Mouse (Mus musculus) neural tube, embryonic 14.5 days (tissue): ENCODE data around the gene Psapl1. TPM values are rescaled to one million over a fixed set of nuclear protein-coding genes. Genes with fewer than 3 reads are reported as not detected.
"Not testable (repeated sequence)": the region's sequence is repeated elsewhere in the genome, so short reads cannot be mapped to it uniquely, and the experiment has no call there.

ENCODE experiments used
- ATAC-seq: fragments of 200-750 bp; cut with Nextera tagmentation; 2 replicates; pipeline ENCODE4 v1.8.0; 2017; ENCODE audit warnings: low read depth, mild to moderate bottlenecking, moderate TSS enrichment, moderate library complexity
- H3K27ac ChIP-seq: fragments of 300-500 bp; sonication (generic); 2 replicates; pipeline ENCODE4 v1.5.1; 2014; ENCODE audit warnings: low read depth, mild to moderate bottlenecking, control low read depth, low read length, moderate library complexity, mixed read lengths
- H3K27me3 ChIP-seq: fragments of 300-500 bp; sonication (generic); 2 replicates; pipeline ENCODE4 v1.6.1; 2014; ENCODE audit warnings: low read length; ENCODE audit not compliant: control insufficient read depth, insufficient read depth
- H3K36me3 ChIP-seq: fragments of 300-500 bp; sonication (generic); 2 replicates; pipeline ENCODE4 v1.6.1; 2014; ENCODE audit warnings: low read length, mixed read lengths; ENCODE audit not compliant: control insufficient read depth, insufficient read depth
- H3K4me1 ChIP-seq: fragments of 300-500 bp; sonication (generic); 2 replicates; pipeline ENCODE4 v1.6.1; 2014; ENCODE audit warnings: low read length; ENCODE audit not compliant: control insufficient read depth, insufficient read depth
- H3K4me2 ChIP-seq: fragments of 300-500 bp; sonication (generic); 2 replicates; pipeline ENCODE4 v1.6.1; 2014; ENCODE audit warnings: mild to moderate bottlenecking, low read depth, low read length, control low read depth
- H3K4me3 ChIP-seq: fragments of 300-500 bp; sonication (generic); 2 replicates; pipeline ENCODE4 v1.5.1; 2014; ENCODE audit warnings: low read depth, low read length, control low read depth, mixed read lengths
- H3K9ac ChIP-seq: fragments of 300-500 bp; sonication (generic); replicated peaks from 2 replicates; pipeline ENCODE4 v1.6.1; 2014; ENCODE audit warnings: low read depth, mild to moderate bottlenecking, control low read depth, low read length, mixed read lengths
- H3K9me3 ChIP-seq: fragments of 300-500 bp; sonication (generic); 2 replicates; pipeline ENCODE4 v1.6.1; 2016; ENCODE audit warnings: low read length; ENCODE audit not compliant: control insufficient read depth
- WGBS: fragments of 180-500 bp; shearing (Covaris S2); extraction: QIAGEN DNeasy Blood & Tissue Kit; methylation state at CpG from one replicate; pipeline ENCODE4 v1.1.7; 2014; 5-methylcytosine and 5-hydroxymethylcytosine counted together
- polyA plus RNA-seq: library from polyadenylated mRNA; unstranded; fragments of >200 nt; fragmentation: Nextera tagmentation; extraction: Ambion mirVana; gene quantifications from 2 replicates; pipeline ENCODE4 v1.2.1, GENCODE M21; 2014

The Psapl1 gene
- polyA plus RNA-seq, 1 experiment from 2014 or later = not detected

DNA sequence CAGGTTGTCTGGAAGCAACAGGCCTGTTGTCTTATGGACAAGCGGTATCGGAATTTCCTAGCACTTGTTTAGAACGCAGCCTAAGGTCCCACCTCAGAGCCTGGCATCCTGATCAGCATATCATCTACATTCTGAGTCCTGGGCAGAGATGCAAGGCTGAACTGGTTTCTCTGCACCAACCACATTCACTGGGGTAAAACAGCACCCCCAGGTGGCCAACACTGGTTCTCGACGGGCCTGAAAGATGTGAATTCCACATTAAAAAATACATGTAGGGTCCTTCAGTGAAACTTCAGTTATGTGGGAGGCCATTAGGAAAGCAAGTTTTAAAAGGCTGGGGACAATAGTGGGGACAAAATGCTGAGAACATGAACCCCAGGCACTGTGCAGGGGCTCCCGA, 20.0 kb downstream of the Psapl1 start:
- H3K27me3 ChIP-seq = no peaks in the 10 kb centered on the region
- H3K4me3 ChIP-seq = no peak overlapping the region
- WGBS = 67% methylated on average over 6 of the region's 6 CpGs

DNA sequence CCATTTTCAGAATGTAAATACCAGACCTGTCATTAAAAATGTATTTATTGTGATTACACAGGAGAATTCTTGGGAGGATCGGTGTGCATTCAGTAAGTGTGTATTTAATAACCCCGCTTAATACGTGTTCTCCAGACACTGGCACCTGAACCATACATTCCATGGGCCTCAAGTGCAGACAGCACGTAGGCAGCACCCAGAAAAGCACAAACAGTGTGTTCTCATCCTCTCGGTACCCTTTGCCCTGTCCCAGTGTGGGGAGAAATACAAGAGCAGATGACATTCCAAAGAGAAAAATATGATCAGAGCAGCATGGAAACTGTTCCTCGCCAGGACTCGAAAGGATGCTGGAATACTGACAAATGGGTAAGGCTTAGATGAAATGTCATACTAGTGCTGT, 22.0 kb downstream of the Psapl1 start:
- Histone ChIP-seq H3K9ac (no peak overlapping the region), H3K27ac (no peak overlapping the region), H3K27me3 (no peaks in the 10 kb centered on the region), H3K4me1 (peaks cover 18% of the 10 kb centered on the region), H3K36me3 (no peaks in the 10 kb centered on the region), H3K4me2 (no peak overlapping the region), H3K9me3 (no peaks in the 10 kb centered on the region), H3K4me3 (no peak overlapping the region)
- WGBS = 51% methylated on average over 7 of the region's 7 CpGs
- ATAC-seq = no peak

More for the DNA sequence above, 20.0 kb downstream of the Psapl1 start:
- no peak for ATAC-seq
- Histone ChIP-seq H3K9ac (no peak overlapping the region), H3K4me1 (peaks cover 18% of the 10 kb centered on the region), H3K4me2 (no peak overlapping the region), H3K27ac (no peak overlapping the region), H3K36me3 (no peaks in the 10 kb centered on the region), H3K9me3 (no peaks in the 10 kb centered on the region)

DNA sequence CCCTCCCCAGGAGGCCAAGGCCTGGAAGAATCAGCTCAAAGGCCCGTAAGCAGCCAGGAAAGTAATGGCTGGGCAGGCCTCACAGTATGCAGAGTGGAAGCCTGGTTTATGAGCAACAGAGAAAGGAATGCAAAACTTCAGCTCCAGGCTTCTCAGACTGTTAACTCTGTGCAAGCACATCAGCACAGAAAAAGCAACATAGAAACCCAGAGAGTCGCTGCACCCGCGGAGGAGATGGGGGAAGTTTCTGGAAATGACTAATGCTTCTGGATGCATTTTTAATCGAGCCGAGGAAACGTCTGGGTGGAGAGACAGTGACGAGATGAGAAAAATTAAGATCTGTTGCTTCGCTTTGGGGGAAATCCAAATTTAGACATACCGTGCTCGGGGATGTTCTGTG, 22.5 kb downstream of the Psapl1 start:
- WGBS = 60% methylated on average over 11 of the region's 11 CpGs
- Histone ChIP-seq H3K9me3 (no peaks in the 10 kb centered on the region), H3K27ac (no peak overlapping the region), H3K27me3 (no peaks in the 10 kb centered on the region), H3K9ac (no peak overlapping the region), H3K4me2 (no peak overlapping the region), H3K4me1 (peaks cover 15% of the 10 kb centered on the region), H3K36me3 (no peaks in the 10 kb centered on the region), H3K4me3 (no peak overlapping the region)
- no peak for ATAC-seq

DNA sequence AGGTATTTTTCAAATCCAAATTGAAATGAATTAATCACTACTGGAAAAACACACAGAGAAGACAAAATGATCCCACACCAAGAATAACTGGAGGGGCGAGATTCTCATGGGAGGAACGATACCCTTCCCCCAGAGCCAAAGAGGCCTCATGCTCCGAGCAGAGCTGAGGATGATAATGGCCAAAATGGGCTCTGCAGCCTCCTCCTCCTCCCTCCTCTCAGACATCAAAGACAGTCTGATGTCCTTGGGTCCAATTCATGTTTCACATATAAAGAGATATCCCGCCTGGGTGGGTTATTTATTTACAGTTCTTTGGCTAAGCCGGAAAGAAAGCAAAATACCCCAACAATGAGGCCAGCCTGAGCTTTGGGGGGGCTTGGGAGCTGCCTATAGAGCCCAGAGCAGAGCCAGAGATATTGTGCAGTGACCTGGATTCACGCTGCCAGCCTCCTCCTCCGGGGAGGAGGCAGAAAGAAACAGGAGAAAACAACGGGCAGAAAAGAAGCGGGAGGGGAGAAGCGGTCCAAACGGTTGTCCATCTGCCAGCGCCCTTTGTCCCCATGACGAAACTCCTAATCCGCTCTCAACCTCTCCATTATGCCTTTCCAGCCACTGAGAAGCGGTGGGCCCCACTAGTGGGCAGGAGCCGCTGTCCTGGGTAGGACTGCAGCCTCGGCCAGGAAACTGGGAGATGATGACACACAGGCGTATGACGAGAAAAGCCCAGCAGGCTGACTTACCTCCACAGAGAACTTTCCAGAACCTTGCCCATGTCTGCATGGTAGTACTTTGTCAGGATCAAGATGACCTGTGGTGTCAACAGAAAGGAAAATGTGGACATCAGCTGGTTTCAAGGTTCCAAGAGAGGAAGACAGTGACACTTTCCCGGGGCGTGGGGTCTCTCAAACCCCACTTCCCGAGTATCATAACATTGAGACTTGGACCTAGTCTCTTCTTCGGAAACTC, 24.9 kb downstream of the Psapl1 start:
- no peak for ATAC-seq
- Histone ChIP-seq H3K36me3 (no peaks in the 10 kb centered on the region), H3K4me1 (peaks cover 15% of the 10 kb centered on the region), H3K9ac (no peak overlapping the region), H3K27ac (no peak overlapping the region), H3K4me3 (no peak overlapping the region), H3K4me2 (no peak overlapping the region), H3K9me3 (no peaks in the 10 kb centered on the region), H3K27me3 (no peaks in the 10 kb centered on the region)
- 39% methylated on average over 23 of the region's 23 CpGs for WGBS

DNA sequence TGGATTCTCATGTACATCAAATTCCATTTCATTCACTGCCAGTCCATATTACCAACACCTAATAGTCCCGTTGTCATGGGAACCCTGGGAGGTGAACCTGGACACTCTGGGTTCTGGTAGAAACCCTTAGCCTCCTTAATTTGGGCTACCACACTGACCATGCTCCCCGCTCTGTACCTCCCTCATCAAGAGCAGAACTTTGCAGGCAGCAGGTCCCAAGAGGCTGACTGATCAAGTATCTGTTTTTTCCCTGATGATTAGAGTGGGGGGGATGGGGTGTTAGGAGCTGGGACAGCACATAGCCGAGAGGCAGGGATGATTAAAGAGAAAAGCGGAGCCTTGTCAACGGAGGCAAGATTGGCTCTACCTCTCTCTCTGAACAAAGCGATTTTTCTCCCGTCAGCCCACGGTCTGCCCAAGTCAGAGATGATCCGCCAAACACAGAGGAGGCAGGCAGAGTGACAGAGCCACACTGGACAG, 26.5 kb downstream of the Psapl1 start:
- no peak overlapping the region for H3K4me2 ChIP-seq
- H3K4me1 ChIP-seq = peaks cover 13% of the 10 kb centered on the region
- no peak overlapping the region; the same call in 1 of the 2 replicates for H3K27ac ChIP-seq
- no peaks in the 10 kb centered on the region for H3K27me3 ChIP-seq
- H3K4me3 ChIP-seq = no peak overlapping the region
- ATAC-seq = no peak
- 43% methylated on average over 9 of the region's 9 CpGs for WGBS
- H3K9me3 ChIP-seq = no peaks in the 10 kb centered on the region
- no peaks in the 10 kb centered on the region for H3K36me3 ChIP-seq
- H3K9ac ChIP-seq = no peak overlapping the region

DNA sequence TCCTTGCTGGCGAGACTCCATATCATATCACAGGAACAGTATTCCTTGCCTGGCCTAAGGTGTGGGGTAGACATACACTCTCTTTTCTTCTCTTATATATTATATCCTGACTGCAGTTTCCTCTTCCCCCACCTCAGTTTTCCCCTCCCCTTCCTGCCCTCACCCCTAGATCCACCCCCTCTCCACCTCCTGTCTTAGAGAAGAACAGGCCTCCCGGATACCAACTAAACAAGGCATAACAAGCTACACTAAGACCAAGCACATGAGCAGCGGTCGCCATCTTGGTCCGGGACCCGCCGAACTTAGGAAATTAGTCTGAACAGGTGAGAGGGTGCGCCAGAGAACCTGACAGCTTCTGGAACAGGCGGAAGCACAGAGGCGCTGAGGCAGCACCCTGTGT, 33.7 kb downstream of the Psapl1 start:
- H3K9me3 ChIP-seq, H3K27ac ChIP-seq, H3K4me2 ChIP-seq, H3K27me3 ChIP-seq, H3K4me1 ChIP-seq, H3K4me3 ChIP-seq, H3K9ac ChIP-seq, ATAC-seq, H3K36me3 ChIP-seq: not testable (repeated sequence)
- WGBS = 96% methylated on average over 7 of the region's 10 CpGs

DNA sequence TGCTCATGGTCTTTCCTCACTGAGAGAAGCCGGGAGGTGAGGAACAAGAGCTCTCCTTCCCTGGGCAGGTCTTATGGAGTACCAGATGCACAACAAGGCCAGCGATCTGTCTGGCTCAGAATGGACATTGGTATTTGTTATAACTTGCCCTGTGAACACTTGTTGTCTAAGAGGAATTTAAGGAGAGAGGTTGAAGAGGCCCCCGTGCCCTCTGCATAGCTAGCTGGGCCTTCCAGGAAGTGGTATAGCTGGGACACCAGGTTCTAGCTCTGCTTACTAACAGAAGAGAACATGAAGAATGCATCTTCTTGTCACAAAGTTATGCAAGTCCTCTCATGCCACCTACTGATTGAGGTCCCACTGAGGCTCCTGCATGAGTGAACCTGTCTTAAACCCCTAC, 44.2 kb downstream of the Psapl1 start:
- H3K4me2 ChIP-seq = no peak overlapping the region
- H3K27ac ChIP-seq = no peak overlapping the region
- no peaks in the 10 kb centered on the region for H3K9me3 ChIP-seq
- ATAC-seq = no peak
- H3K36me3 ChIP-seq = no peaks in the 10 kb centered on the region
- H3K9ac ChIP-seq = no peak overlapping the region
- WGBS = 95% methylated on average over 3 of the region's 3 CpGs
- no peaks in the 10 kb centered on the region for H3K4me1 ChIP-seq
- H3K27me3 ChIP-seq = no peaks in the 10 kb centered on the region
- no peak overlapping the region for H3K4me3 ChIP-seq

DNA sequence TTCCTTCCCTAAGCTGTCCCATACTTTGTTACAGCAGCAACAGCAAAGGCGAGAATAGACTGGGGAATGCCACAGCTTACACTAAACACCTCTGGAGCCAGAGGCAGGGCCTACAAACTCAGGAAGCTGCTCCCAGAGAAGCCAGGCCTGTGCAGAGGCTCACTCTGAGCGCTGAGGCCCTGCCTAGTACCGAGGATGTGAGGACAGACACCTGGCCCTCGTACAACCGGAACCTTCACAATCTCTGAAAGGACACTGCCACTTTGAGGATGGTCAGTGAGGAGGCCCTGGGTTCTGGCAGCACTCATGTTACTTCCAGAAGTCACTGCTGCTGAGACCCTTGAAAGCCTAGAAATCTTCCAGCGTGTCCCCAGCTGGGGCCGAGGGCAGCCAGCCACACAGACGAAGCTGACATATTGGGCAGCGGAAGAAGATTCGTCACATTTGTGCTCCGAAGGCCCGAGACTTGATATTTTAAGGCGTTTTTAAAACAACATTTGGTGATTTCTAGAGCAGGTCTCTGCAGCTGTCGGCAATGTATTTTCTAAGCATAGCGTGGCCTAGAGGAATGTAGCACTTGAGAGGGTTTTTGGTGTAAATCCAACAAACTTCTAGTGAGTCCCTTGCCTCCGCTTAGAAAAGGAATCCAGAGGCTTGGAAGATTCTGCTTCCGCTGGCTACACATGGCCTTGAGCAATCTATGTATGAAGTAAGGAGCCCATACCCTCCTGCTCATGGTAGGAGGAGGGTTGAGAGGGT, 49.1 kb downstream of the Psapl1 start:
- 92% methylated on average over 17 of the region's 17 CpGs for WGBS
- H3K9ac ChIP-seq = no peak overlapping the region
- no peaks in the 10 kb centered on the region for H3K9me3 ChIP-seq
- no peaks in the 10 kb centered on the region for H3K36me3 ChIP-seq
- H3K4me3 ChIP-seq = no peak overlapping the region
- H3K27ac ChIP-seq = no peak overlapping the region
- H3K4me1 ChIP-seq = no peaks in the 10 kb centered on the region
- no peaks in the 10 kb centered on the region for H3K27me3 ChIP-seq
- no peak for ATAC-seq
- no peak overlapping the region for H3K4me2 ChIP-seq
